Mouse (Mus musculus) stomach, embryonic 14.5 days (tissue): ENCODE measurements around the gene Exoc3l. TPM values are rescaled to one million over a fixed set of nuclear protein-coding genes. Genes with fewer than 3 reads are reported as not detected.

Source experiments
- ATAC-seq: fragments of 200-750 bp; cut with Nextera tagmentation; 2 replicates; pipeline ENCODE4 v1.8.0; 2017; ENCODE audit warnings: low read depth, moderate TSS enrichment; ENCODE audit not compliant: insufficient number of reproducible peaks, insufficient read depth, low FRiP score
- H3K27ac ChIP-seq: fragments of 300-500 bp; sonication (generic); 2 replicates; pipeline ENCODE4 v1.5.1; 2014; ENCODE audit warnings: mild to moderate bottlenecking, low read length, moderate library complexity, mixed read lengths
- H3K27me3 ChIP-seq: fragments of 300-500 bp; sonication (generic); 2 replicates; pipeline ENCODE4 v1.6.1; 2014; ENCODE audit warnings: low read length, control low read depth, mixed read lengths; ENCODE audit not compliant: control insufficient read depth, insufficient read depth
- H3K36me3 ChIP-seq: fragments of 300-500 bp; sonication (generic); 2 replicates; pipeline ENCODE4 v1.6.1; 2014; ENCODE audit warnings: mild to moderate bottlenecking, control low read depth, low read length, moderate library complexity, mixed read lengths; ENCODE audit not compliant: control insufficient read depth, insufficient read depth
- H3K4me1 ChIP-seq: fragments of 300-500 bp; sonication (generic); 2 replicates; pipeline ENCODE4 v1.6.1; 2014; ENCODE audit warnings: low read length, control low read depth, mixed read lengths; ENCODE audit not compliant: control insufficient read depth, insufficient read depth
- H3K4me2 ChIP-seq: fragments of 300-500 bp; sonication (generic); replicated peaks from 2 replicates; pipeline ENCODE4 v1.6.1; 2014; ENCODE audit warnings: low read depth, low read length, control low read depth
- H3K4me3 ChIP-seq: fragments of 300-500 bp; sonication (generic); 2 replicates; pipeline ENCODE4 v1.5.1; 2014; ENCODE audit warnings: low read depth, low read length, control low read depth
- H3K9ac ChIP-seq: fragments of 300-500 bp; sonication (generic); replicated peaks from 2 replicates; pipeline ENCODE4 v1.6.1; 2014; ENCODE audit warnings: low read depth, mild to moderate bottlenecking, control low read depth, low read length, moderate library complexity, mixed read lengths
- H3K9me3 ChIP-seq: fragments of 300-500 bp; sonication (generic); 2 replicates; pipeline ENCODE4 v1.6.1; 2016; ENCODE audit warnings: low read depth, low read length, control low read depth; ENCODE audit not compliant: control insufficient read depth
- WGBS: fragments of 180-500 bp; shearing (Covaris S2); extraction: QIAGEN DNeasy Blood & Tissue Kit; methylation state at CpG from one replicate; pipeline ENCODE4 v1.1.7; 2014; 5-methylcytosine and 5-hydroxymethylcytosine counted together
- polyA plus RNA-seq: library from polyadenylated mRNA; unstranded; fragments of >200 nt; fragmentation: Nextera tagmentation; extraction: Ambion mirVana; gene quantifications from 2 replicates; pipeline ENCODE4 v1.2.1, GENCODE M21; 2014

Exoc3l gene
- 7.9 and 9.2 TPM in 2 replicates for polyA plus RNA-seq

- Histone ChIP-seq H3K9ac (no peak within 1 kb of the TSS; the same call in 1 of the 2 replicates), H3K9me3 (no peaks in the 10 kb centered on the region), H3K4me1 (peaks cover 16% of the 10 kb centered on the region), H3K4me2 (peak within 1 kb of the TSS; percentile 94), H3K4me3 (peak within 1 kb of the TSS; percentile 69; the same call in 1 of the 2 replicates), H3K27ac (peak within 1 kb of the TSS; percentile 59; the same call in 1 of the 2 replicates), H3K27me3 (no peaks in the 10 kb centered on the region), H3K36me3 (peaks cover 13% of the 10 kb centered on the region)
- no peak for ATAC-seq
- WGBS, result 60% methylated on average over 11 of the region's 11 CpGs
Measured at GRCm38 (mm10) chr8:105295895-105296573, at the start of gene Exoc3l. TSS of gene Exoc3l (minus strand) at chr8:105296101.

DNA sequence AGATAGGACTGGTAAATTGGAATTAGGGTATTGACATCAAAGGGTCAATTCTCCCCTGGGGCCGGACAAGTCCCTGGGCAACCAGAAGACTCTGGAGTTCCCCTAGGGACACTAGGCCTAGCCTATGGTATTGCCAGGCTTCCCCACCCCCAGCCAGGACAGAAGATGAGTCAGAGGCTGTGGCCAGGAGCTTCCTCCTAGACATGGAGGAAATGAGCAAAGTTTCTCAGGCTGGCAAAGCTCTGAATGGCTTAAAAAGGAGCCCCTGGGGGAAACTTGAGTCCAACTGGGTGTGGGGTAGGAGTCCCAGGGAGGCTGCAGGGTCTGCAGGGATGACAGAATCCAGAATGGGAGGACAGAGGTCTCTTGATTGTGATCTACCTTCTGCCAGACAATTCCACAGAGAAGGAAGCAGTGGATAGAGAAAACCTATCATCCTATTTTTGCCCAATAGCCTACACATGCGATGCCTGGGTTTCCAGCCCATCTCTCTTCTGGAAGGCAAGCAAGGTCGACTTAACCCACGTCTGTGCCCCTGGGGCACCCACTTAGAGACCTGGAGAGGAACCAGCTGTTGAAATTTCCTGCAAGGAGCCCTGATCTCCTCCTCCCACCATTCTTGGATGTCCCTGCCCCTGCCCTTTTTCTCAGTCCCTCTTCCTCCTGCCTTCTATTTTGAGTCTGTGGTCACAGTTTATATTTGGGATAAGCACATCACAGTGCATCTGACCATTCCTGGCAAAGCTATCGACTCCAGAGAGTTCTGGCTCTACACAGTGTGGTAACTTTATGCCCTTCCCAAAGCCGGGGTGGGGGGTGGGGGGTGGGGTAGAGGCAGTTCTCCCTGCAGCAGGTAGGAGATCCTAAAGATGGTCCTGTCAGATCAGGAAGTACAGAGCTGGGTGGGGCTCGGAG, 49.4 kb upstream of the Exoc3l start:
- ATAC-seq, result no peak
- Histone ChIP-seq H3K36me3 (no peaks in the 10 kb centered on the region), H3K27ac (peak overlapping the region; percentile 89; the same call in 1 of the 2 replicates), H3K4me3 (no peak overlapping the region), H3K9me3 (no peaks in the 10 kb centered on the region), H3K4me1 (peaks cover 33% of the 10 kb centered on the region), H3K27me3 (no peaks in the 10 kb centered on the region), H3K9ac (no peak overlapping the region), H3K4me2 (peak overlapping the region; percentile 95; the same call in 1 of the 2 replicates)
- 31% methylated on average over 7 of the region's 7 CpGs for WGBS

DNA sequence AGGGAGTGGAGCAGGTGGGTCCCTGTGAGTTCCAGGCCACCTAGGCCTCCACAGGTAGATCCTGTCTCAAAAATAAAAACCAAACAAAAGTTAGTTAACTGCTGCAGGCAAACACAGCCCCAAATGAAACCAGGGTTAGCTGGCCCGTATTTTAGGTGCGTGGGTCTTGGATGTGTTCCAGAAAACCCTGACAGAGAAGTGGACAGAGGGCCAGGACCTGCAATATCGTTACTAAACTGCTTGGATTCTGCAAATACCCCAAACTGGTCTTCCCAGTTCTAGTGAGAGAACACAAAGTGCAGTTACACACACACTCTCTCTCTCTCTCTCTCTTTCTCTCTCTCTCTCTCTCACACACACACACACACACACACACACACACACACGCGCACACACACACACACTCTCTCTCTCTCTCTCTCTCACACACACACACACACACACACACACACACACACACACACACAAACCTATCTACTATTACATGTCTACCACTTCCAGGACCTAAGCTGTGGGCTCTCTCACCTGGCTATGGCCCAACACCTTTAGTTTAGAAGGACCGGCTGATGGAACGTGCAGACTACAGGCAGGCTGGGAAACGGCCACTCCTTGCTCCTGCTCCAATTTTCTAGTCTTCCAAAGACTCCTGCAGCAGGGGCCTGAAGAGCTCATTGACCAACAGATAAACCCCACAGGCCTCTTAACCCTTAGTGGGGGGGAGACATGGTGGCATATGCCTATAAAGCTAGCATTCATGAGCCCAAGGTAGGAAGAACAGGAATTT, 48.1 kb upstream of the Exoc3l start:
- H3K27me3 ChIP-seq, result no peaks in the 10 kb centered on the region
- no peaks in the 10 kb centered on the region for H3K36me3 ChIP-seq
- no peak overlapping the region for H3K4me2 ChIP-seq
- peaks cover 28% of the 10 kb centered on the region for H3K4me1 ChIP-seq
- H3K9me3 ChIP-seq, result no peaks in the 10 kb centered on the region
- H3K4me3 ChIP-seq, result no peak overlapping the region
- H3K27ac ChIP-seq, result peak overlapping the region; percentile 22; the same call in 1 of the 2 replicates
- no peak overlapping the region for H3K9ac ChIP-seq
- 40% methylated on average over 8 of the region's 8 CpGs for WGBS
- ATAC-seq, result no peak

GRCm38 (mm10) chr8:105342768-105343167, 46.9 kb upstream of the Exoc3l start:
- WGBS, result 68% methylated on average over 4 of the region's 4 CpGs
- H3K27me3 ChIP-seq, result no peaks in the 10 kb centered on the region
- no peak overlapping the region for H3K4me2 ChIP-seq
- H3K27ac ChIP-seq, result no peak overlapping the region; the same call in 1 of the 2 replicates
- no peak for ATAC-seq
- H3K9ac ChIP-seq, result no peak overlapping the region
- H3K9me3 ChIP-seq, result no peaks in the 10 kb centered on the region
- H3K4me1 ChIP-seq, result peaks cover 28% of the 10 kb centered on the region
- peaks cover 4% of the 10 kb centered on the region; the same call in 1 of the 2 replicates for H3K36me3 ChIP-seq
- no peak overlapping the region for H3K4me3 ChIP-seq

DNA sequence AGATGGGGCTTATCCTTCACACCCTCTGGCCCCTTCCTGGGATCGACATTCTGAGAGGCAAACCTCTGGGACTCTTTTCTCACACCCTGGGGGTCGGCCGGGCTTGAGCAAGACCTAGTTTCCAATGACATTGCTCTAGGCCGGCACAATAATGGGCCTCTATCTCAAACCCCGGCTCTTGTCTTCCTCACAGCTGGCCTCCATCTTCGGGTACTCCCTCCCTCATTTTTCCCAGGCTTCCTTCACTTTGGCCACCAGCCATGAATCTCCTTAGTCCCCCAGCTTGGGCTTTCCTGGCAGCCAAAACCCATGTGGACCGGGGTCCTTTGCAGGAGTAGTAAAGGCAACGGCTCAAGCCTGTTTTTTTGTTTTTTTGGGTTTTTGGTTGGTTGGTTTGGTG, 45.5 kb upstream of the Exoc3l start:
- 23% methylated on average over 8 of the region's 8 CpGs for whole genome bisulfite sequencing
- Histone ChIP-seq H3K4me2 (no peak overlapping the region), H3K27me3 (no peaks in the 10 kb centered on the region), H3K4me1 (peaks cover 28% of the 10 kb centered on the region), H3K36me3 (peaks cover 17% of the 10 kb centered on the region), H3K4me3 (no peak overlapping the region), H3K9me3 (no peaks in the 10 kb centered on the region), H3K27ac (peak overlapping the region; percentile 61; the same call in 1 of the 2 replicates), H3K9ac (no peak overlapping the region)
- ATAC-seq, result peak; percentile 33; the same call in 1 of the 2 replicates

DNA sequence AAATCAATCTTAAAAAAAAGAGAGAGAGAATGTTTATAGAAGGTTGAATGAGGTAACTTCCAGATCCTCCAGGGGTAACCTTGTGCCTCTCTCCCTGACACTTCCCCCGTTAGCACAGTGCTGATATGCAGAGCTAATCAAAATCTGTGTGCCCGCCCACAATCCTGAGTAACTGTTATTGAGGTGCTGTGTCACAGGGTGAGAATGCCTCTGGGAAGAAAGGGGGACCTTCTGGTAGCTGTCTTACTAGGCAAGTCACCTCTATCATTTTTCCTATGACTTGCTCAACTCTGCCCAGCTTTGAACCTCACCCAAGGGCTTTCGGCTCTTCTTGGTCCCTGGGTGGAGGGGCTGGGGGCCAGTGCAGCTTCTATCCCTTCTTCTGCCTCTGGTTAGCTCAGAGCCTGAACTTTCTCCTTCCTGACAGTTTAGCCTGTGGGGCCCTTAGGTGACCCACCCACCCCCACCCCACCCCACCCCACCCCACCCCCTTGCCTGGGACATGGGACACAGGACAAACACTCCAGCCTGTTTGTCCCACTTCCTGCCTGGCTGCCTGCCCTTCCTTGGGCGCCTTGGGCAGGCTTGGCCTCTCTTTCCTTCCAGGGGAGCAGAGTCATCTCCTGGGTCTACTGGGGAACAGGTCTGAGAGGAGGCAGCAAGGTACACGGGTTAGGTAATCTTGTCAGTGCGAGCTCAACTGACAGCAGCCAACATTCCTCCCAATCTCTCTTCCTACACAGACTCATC, 44.2 kb upstream of the Exoc3l start:
- ATAC-seq, result no peak
- no peaks in the 10 kb centered on the region for H3K9me3 ChIP-seq
- peaks cover 16% of the 10 kb centered on the region for H3K4me1 ChIP-seq
- no peak overlapping the region for H3K27ac ChIP-seq
- WGBS, result 74% methylated on average over 6 of the region's 6 CpGs
- no peaks in the 10 kb centered on the region for H3K27me3 ChIP-seq
- no peak overlapping the region for H3K4me3 ChIP-seq
- H3K4me2 ChIP-seq, result no peak overlapping the region
- H3K36me3 ChIP-seq, result peaks cover 29% of the 10 kb centered on the region
- no peak overlapping the region for H3K9ac ChIP-seq

- H3K4me1 ChIP-seq, result peaks cover 14% of the 10 kb centered on the region; the same call in 1 of the 2 replicates
- H3K27ac ChIP-seq, result peak overlapping the region; percentile 21; the same call in 1 of the 2 replicates
- H3K9me3 ChIP-seq, result no peaks in the 10 kb centered on the region
- no peak overlapping the region for H3K9ac ChIP-seq
- H3K4me2 ChIP-seq, result no peak overlapping the region
- no peak for ATAC-seq
- H3K27me3 ChIP-seq, result no peaks in the 10 kb centered on the region
- no peak overlapping the region for H3K4me3 ChIP-seq
- peaks cover 39% of the 10 kb centered on the region for H3K36me3 ChIP-seq
- WGBS, result 35% methylated on average over 4 of the region's 4 CpGs
Measured at GRCm38 (mm10) chr8:105338992-105339391, 43.1 kb upstream of the Exoc3l start.
